Mouse (Mus musculus): ENCODE results near the gene Leng1.

GRCm38 (mm10) chr7:3666921-3667391, 1.3 kb upstream of the Leng1 start:
- TF ChIP-seq CTCF (conservative IDR thresholded peaks at IDR 0.05; ENCODE audit: low read length) (no peak; the same call in 1 of the 2 replicates), NANOG (IDR thresholded peaks at IDR 0.05; ENCODE audit: borderline replicate concordance, low read length) (no peak)

Measured in E14TG2a.4 (cell line).